ENCODE assay signal across 9 mouse cellular contexts in the genomic region with DNA sequence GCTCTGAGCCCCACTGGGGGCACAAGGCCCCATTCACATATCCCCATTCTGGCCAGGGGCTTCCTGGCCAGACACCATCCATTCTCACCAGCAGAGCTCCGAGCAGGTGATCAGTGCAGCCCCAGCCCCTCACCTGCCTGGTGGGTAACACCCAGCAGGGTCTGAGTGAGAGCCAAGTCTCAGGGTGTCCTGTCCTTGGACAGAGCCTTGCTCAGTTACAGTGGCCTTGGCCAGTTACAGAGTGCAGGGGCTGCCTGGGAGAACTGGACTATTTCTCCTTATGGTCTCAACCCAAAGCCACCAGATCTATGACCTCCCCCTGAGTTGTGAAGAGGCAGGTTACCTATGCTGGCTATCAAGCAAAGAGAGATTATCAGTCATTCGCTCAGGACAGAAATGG. TPM values are rescaled to one million over a fixed set of nuclear protein-coding genes. Genes with fewer than 3 reads are reported as not detected.
DNase-seq lines count a peak whose midpoint lies in the region; ATAC-seq and TF ChIP-seq lines count a peak whose summit lies in the region.
"Had no signal": no experiment of that assay in that cellular context is flagged by ENCODE, and none has a peak within 500 bp of the region (broad histone marks: within the 10 kb centered on the region; RNA-seq: fewer than 3 reads in every experiment).

No protein-coding gene starts in this region.

- no peak for DNase-seq in heart, embryonic 10.5 days (ENCODE audit: low spot score)
- no peak for DNase-seq in heart, adult 9 months (ENCODE audit: low spot score in 2 of 2)
- peak; percentile 14 to 22 for DNase-seq in right cerebral cortex, postnatal 10 days (ENCODE audit: low spot score in 2 of 2)
- no peak for DNase-seq in right cerebral cortex, postnatal 25 days
- DNase-seq in right cerebral cortex, postnatal 36 days (ENCODE audit: low spot score in 2 of 2): no peak
- DNase-seq in layer of hippocampus, adult 9-10 months (ENCODE audit: low spot score): no peak

- WGBS in heart, embryonic 10.5 days: 72% methylated on average over 2 of the region's 2 CpGs
- 80% methylated on average over 2 of the region's 2 CpGs for WGBS in intestine, embryonic 15.5 days
- WGBS in olfactory bulb, adult 2 months: 91% methylated on average over 2 of the region's 2 CpGs

- peaks cover 10% of the 10 kb centered on the region; the same call in 1 of the 2 replicates for H3K36me3 ChIP-seq in heart, embryonic 10.5 days
- peaks cover 24% of the 10 kb centered on the region; the same call in 1 of the 2 replicates for H3K36me3 ChIP-seq in intestine, embryonic 15.5 days

- ATAC-seq in intestine, embryonic 15.5 days: no peak
- ATAC-seq: inflammation-experienced regulatory T-cells, adult 6 months had no signal

- H3K27ac ChIP-seq in heart, embryonic 10.5 days: peak overlapping the region; percentile 83
- H3K27ac ChIP-seq in intestine, embryonic 15.5 days: peak overlapping the region; percentile 79
- H3K27ac ChIP-seq in olfactory bulb, adult 2 months (ENCODE audit: insufficient read depth, low read depth, low read length): no peak overlapping the region

- peak overlapping the region; percentile 74 for H3K9ac ChIP-seq in intestine, embryonic 15.5 days

- peak overlapping the region; percentile 37; the same call in 1 of the 2 replicates for H3K4me3 ChIP-seq in heart, embryonic 10.5 days
- peak overlapping the region; percentile 47 for H3K4me3 ChIP-seq in intestine, embryonic 15.5 days (replicated peaks)
- peak overlapping the region; percentile 53 for H3K4me3 ChIP-seq in olfactory bulb, adult 2 months (ENCODE audit: insufficient read depth, low read depth, low read length)

- peaks cover 12% of the 10 kb centered on the region; the same call in 1 of the 2 replicates for H3K27me3 ChIP-seq in heart, embryonic 10.5 days (ENCODE audit: insufficient read depth, poor library complexity, severe bottlenecking)
- no peaks in the 10 kb centered on the region for H3K27me3 ChIP-seq in intestine, embryonic 15.5 days (replicated peaks)

- H3K4me1 ChIP-seq in heart, embryonic 10.5 days: peaks cover 29% of the 10 kb centered on the region
- peaks cover 28% of the 10 kb centered on the region for H3K4me1 ChIP-seq in intestine, embryonic 15.5 days (replicated peaks)
- peaks cover 43% of the 10 kb centered on the region for H3K4me1 ChIP-seq in olfactory bulb, adult 2 months (ENCODE audit: control insufficient read depth, insufficient read depth, low read length)

- no peak for TF ChIP-seq POLR2A in olfactory bulb, adult 2 months (IDR thresholded peaks at IDR 0.05; ENCODE audit: insufficient read depth, low read depth, low read length)

- no peaks in the 10 kb centered on the region for H3K9me3 ChIP-seq in heart, embryonic 10.5 days
- H3K9me3 ChIP-seq in intestine, embryonic 15.5 days: no peaks in the 10 kb centered on the region

- no peak for TF ChIP-seq CTCF in olfactory bulb, adult 2 months (IDR thresholded peaks at IDR 0.05; ENCODE audit: insufficient read depth, low read depth, low read length)

- peak overlapping the region; percentile 68 for H3K4me2 ChIP-seq in intestine, embryonic 15.5 days (replicated peaks)

RNA-seq across cellular contexts. Expression of gene Col6a1, which starts 0.9 kb away (rescaled TPM):
- 17.1 and 18.2 TPM in 2 replicates for polyA plus RNA-seq in heart, embryonic 10.5 days (2016; fragmentation: Nextera tagmentation; extraction: Ambion mirVana)
- 317 and 323 TPM in 2 replicates for polyA plus RNA-seq in intestine, embryonic 15.5 days (2015; fragmentation: Nextera tagmentation; extraction: Ambion mirVana)
- polyA plus RNA-seq in olfactory bulb, adult 2 months (2012; ENCODE audit: insufficient read depth, insufficient read length, low replicate concordance, missing spikeins): not detected in 2 replicates
- polyA plus RNA-seq: inflammation-experienced regulatory T-cells, adult 6 months had no signal

Comparison
In these comparisons a context has a peak if more than half of its experiments do, and no peak if none do; other contexts are left out.
1. DNase-seq: peak in right cerebral cortex, postnatal 10 days (2 of 2); none in heart, embryonic 10.5 days (single experiment), heart, adult 9 months (0 of 2), right cerebral cortex, postnatal 25 days (single experiment), right cerebral cortex, postnatal 36 days (0 of 2) and layer of hippocampus, adult 9-10 months (single experiment).
2. Peak in every context shown above with its lines, with median percentiles within 50 percentile points of each other: H3K4me3 ChIP-seq.